Mouse (Mus musculus): Measurements from ENCODE around the gene Vmp1.

- TF ChIP-seq CTCF (conservative IDR thresholded peaks at IDR 0.05; ENCODE audit: insufficient read depth, insufficient read length, low read depth, low read length) (no peak), POLR2A (IDR thresholded peaks at IDR 0.05; ENCODE audit: low read depth, low read length) (no peak)
Measured at GRCm38 (mm10) chr11:86717306-86718065, 33.9 kb upstream of the Vmp1 start.
